Mouse (Mus musculus): Measurements from ENCODE around the gene Dab1.

Dab1 gene

DNA sequence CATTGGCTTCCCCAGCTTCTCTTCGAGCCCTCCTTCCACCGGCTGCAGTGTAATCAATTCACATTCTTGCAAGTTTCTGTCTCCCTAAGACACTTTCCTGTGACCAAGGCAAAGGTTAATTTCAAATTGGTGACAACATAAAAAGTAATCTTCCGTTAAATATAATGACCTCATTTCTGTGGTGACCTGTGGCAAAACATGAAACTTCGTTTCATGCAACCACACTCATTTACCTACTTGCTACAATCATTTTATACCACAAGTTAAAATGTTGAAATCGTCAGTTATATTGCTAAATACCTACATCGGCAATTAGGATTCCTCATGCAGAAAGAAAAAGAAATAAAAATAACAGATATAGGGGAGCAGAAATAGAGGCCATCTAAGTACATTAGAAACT, 1048.9 kb downstream of the Dab1 start:
- DNase-seq (ENCODE audit: low spot score in 2 of 2), result no peak

DNA sequence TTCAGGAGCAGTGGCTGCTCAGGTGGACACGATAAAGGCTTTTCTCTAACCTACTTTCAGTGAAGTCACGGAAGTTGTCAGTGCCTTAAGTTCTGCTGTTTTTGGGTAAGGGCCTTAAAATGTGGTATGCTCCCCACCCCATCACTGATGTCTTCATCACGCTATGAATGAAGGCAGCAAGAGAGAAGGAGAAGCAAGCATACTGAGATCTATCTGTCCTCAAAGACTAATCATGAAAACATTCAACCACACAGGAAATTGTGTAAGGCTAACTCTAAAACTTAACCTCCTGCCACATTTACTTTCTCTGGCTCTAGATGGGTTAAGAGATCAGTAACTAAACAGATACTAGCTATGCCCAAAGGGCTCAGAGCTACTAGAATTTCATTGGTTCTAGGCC, 1050.2 kb downstream of the Dab1 start:
- DNase-seq (ENCODE audit: low spot score in 2 of 2), result no peak

DNA sequence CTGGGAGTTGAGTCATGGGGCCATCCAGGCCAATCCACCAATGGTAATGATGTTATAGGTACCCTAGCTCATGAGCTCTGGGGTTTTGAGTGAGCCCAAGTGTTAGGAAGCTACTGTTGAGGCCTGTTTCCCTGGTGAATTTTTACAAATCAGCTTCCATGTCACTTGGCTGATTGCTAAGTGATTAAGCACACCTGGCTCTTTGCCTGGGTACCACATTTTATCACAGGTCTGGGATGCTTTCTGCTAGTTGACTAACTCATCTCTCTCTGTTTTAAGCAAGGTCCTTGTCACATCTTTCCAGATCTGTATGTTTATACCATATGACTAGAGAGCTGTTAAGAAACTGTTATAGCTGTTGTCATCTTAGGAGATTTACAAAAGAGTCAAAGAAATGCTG, 1051.6 kb downstream of the Dab1 start:
- DNase-seq (ENCODE audit: low spot score in 2 of 2), result no peak

DNA sequence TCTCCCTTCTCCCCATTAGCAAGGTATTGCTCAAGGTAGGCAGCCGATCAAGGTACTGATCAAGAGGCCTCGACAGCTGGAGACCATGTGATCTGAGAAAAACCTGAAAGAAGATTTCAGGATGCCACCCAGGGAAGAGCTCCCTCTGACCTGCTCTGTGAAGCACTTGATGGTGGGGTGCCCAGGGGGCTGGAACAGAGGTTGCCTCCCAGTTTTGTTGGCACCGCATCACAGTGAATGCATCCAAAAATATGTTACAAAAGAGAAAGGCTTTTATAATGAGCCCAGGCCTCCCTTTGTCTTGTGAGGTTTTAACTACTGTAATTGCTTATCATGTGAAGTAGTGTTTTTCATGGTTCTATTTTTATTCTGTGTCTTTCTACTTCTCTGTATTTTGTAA, 1054.2 kb downstream of the Dab1 start:
- DNase-seq (ENCODE audit: low spot score in 2 of 2), result no peak

DNA sequence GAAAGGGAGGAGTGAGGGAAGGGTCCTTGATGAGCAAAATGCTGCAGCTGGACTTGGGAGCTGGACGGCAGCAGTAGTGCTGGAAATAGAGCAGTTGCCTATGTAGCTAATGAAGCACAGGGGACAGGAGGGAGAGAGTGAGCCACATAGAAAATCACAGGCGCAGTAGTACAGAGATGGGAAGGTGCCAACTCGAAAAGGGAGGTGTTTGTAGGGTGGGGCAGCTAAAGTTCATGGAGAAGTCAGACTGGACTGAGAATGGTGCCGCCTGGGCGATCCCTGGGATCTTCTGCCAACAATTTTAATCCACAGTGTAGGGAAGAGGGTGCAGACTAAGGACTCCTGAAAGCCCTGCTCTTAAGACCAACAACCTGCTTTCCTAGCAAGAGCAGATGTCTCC, 1055.5 kb downstream of the Dab1 start:
- no peak for DNase-seq (ENCODE audit: low spot score in 2 of 2)

DNA sequence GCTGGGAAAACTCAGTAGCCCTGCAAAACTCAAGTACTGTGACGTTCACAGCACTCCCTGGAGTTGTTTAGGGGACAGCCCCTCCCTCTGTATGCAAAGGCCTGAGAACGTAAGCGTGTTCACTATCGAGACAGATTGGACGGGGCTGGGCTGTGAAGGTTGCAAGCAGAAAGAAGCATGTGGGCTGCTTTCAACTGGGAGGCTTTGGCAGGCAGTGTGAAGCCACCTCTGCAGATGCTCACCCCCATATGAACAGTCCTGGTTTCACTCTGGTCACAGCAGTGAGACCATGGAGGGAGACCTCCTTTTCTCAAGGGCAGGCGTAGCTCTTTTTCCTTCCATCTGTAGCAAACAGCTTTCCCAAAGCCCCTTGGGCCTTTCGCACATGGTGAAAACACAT, 1059.1 kb downstream of the Dab1 start:
- DNase-seq (ENCODE audit: low spot score in 2 of 2), result no peak

DNA sequence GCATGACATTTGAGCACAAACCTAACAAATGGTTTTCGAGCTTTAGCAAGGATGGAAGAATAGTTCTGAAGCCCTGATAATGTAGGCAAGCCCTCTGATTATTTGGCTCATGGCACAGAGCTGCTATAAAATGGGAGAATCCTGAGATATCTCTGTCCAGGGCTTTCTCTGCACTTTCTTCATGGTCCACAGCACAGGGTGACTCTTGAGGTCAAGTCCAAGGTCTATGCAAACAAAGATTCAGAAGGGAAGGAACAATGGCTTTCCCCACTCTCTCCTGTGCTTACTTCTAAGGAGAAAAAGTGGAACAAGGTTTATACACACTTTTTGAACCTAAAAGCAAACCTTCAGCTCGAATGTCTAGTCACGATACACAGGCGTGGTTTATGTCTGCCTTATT, 1061.3 kb downstream of the Dab1 start:
- DNase-seq (ENCODE audit: low spot score in 2 of 2), result no peak

DNA sequence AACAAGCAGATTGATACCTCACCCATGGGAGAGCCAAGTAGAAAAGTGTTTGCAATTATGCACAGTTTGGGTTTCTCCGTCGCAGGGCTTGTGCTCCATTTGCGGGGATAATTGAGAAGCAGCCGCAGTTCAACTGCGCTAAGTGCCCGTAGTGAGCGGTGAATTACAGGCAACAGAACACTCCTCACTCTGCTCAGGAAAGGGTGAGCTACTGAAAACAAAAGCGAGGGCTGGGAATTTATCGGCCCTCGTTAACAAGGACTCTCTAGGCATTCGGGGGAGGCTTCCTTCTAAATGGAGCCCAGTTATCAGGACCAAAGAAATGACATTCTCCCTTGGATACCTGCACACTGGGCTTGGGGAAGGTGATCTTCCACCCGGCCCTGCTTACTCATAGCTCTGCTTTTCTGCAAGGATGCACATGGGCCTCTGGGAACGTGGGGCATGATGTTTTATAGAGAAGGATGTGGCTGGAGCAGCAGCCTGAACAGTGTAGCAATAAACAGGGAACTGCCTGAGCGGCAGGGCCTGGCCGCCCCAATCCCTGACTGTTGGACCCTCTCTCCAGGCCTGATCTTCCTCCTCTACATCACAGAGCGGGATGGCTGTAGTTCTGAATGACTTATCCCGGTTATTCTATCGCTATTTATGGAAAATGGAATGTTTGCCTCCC, 1067.1 kb downstream of the Dab1 start:
- no peak for DNase-seq (ENCODE audit: low spot score in 2 of 2)

DNA sequence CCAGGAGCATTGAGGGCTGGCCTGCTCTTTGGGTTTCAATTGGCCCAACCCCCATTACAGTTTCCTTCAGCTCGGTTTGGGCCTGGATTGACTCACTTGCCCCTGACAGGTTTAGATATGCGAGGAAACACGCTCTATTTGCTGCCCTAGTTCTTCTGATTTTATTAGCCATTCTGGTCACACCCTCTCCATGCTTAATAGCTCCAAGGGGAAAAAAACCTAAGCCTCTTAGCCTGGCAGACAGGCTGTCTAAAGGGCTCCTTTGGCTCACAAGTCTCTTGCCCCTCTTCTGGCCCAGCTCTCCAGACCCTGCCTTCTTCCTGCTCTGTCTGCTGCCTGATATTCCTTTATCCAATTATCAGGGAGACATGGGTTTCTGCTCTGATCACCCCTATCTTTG, 1069.9 kb downstream of the Dab1 start:
- no peak for DNase-seq (ENCODE audit: low spot score in 2 of 2)

DNA sequence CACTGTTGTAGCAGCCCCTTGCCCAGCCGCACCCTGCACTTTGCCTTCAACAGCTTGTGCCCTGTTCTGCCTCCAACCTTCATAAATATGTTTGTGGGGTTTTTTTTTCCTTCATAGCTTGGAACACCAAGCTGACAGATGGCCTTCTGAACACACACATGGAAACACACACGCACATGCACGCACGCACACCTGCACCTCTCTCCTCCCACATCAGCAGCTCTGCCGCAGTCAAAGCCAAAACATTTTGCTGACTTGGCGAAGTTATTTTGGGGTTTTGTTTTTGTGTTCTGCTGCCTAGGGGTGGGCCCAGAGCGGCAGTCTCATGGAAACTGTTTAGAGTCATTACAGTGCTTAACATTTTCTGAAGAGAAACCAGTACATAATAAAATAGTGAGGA, 1071.9 kb downstream of the Dab1 start:
- DNase-seq (ENCODE audit: low spot score in 2 of 2), result no peak

DNA sequence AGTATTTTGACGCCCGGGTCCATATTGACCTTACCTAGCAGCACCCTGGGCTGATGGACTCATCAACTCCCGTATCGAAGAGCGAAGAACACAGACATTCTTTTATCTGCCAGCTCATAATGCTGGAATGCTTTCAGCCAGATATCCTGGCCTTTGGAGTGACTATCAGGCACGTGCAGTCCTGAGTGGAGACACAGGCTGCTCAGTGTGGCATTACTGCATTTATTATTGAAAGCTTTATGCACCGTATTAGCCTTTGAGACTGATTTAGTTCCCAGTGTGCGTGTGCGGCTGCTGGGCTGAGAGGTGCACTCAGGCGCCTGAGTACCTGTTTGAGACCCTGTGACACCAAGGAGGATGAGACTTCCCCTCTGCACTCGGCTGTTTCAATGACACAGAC, 1075.0 kb downstream of the Dab1 start:
- DNase-seq (ENCODE audit: low spot score in 2 of 2), result no peak

DNA sequence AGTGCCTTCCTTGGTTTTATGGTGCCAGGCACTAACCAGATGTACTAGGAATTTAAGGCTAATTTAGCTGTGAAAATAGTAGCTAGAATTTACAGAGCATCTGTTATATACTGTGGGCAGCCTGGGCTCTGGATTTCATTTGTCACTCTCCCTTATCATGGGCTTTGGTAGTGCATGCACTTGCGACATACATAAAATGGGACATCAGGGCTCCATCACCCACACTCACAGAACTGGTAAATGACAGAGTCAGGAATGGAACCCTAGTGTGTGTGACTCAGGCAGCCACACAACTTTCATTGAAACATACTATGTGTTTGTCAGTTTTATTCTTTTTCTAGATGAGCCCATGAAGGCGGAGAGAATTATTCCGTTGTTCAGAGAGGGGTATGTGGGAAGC, 1077.4 kb downstream of the Dab1 start:
- no peak for DNase-seq (ENCODE audit: low spot score in 2 of 2)

DNA sequence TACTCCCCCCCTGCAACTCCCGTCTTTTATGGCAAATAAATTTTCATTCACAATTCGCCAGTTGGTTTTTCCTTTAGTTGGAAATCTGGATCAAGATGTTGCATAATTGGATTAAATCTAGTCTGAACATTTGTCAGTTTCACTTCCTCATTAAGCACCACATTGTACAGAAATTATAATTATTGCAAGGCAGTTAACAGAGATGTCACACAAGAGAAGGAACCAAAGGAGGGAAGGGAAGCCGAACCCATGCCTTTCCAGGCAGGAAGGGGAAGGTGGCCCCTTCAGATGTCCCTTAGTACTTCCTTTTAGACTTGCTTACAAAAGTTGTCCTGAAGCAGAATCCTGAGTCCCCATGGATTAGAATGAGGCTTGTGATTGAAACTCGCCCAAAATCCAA, 1078.5 kb downstream of the Dab1 start:
- DNase-seq (ENCODE audit: low spot score in 2 of 2), result no peak

DNA sequence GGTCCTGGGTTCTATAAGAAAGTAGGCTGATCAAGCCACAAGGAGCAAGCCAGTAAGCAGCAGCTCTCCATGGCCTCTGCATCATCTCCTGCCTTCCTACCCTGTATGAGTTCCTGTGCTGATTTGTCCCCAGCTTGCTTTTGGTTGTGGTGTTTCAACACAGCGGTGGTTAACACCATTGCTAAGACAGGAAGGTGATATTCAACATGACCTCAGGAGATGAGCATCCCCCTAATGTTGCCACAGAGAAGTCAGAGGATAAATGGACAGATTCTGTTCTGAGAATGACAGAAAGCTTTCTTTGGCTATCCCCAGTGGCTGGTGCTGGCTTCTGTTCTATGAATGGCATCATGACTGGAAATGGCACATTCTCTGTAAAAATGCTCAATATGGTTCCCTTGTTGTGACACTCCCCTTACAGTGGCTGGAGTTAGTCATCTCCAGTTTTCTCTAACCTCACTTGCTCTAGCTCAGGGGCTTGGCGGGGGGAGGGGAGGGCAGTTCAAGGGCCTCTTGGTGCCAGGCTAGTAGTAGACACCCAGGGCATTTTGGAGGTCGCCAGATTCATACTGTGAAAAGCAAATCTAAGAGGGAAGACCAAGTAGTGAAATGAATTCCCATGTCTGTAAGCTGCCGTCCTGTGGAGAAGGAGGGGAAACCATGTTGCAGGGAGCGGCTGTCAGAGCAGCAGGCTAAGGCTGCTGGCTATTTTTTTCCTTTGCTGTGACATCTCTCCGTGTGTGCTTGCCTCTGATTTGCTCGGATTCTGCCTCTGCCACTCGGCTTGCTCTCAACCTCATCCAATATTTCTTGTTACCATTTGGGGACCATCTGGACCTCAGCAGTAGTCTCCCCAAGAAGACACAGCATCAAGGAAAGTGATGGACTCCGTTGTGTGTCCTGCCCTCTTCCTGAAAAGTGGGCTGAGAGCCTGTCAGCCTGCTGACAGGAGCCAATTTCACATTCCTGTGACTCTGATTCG, 1086.8 kb downstream of the Dab1 start:
- no peak for DNase-seq (ENCODE audit: low spot score in 2 of 2)

DNA sequence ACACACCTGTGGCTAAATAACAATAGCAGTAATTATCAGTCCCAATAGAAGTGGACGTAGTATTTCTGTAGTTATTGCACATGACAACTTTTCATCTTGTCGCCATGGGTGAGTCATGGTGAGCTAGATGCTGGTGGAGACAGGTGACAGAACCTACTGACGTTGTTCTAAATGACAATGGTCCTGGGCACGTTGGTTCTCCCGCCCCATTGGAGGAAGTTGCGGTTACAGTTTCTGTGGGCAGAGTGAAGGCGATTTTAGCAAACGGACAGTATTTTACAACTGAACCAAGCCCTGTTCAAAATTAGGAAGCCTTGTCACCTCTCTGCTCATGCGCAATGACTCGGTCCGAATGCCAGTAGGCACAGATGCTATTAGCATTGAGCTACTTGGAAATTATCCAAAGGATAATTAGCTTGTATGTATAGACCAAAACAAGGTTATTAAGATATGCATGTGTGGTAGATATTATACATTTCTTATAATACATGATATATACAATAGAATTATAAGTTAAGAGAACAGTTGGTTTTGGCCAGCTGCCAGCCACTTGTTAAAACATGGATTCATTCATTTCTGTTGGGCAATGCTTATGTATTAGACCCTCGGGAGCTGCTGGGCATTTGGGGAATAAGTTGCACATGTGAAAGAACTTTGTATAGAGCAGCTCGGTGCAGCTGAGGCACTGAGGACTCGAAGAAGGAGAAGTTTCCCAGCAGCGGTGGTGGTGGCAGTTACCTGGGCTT, 1093.4 kb downstream of the Dab1 start:
- no peak for DNase-seq (ENCODE audit: low spot score in 2 of 2)

DNA sequence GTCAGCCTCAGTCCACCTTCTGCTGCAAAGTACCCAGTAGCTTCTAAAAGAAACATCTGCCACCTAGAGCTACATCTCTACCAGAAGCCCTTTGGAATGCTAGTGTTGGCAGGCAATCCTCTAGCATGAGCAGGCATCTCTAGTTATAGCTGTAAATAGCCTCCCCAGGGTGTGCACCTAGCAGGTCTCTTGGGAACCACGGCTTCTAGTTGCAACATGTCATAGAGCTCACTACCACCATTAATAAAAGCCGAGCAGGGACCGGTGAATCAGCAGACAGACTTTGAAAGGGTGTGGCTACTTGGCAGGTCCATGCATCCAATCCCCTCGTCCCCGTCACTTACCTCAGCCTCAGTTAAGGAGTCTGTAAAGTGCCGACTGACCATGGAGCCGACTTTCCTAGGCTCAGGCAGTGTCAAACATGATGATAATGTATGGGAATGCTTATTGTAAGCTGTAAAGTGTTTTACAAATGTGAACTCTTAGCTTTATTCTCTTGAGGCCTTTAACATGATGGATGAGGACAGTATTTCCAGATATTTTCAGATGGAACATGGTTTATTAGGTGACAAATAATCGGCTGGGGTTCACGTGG, 1095.9 kb downstream of the Dab1 start:
- DNase-seq (ENCODE audit: low spot score in 2 of 2), result no peak

DNA sequence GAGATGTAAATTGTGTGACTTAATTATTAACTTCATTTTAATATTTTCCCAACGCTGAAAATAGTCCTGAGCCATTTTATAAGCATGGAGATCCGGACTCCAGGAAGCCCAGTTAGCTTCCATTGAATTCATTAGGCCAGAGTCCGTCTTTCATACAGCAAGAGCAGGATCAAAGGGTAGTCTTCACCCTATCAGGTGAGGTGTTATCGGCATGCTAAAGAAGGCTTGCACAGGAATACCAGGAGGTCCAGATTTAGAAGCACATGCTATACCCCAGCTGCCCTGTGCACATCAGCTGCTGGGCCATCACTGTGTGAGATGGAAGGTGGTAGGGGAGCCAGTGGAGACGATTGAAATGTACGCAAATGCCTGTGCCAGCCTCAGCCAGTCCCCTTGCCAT, 1096.7 kb downstream of the Dab1 start:
- no peak for DNase-seq (ENCODE audit: low spot score in 2 of 2)

DNA sequence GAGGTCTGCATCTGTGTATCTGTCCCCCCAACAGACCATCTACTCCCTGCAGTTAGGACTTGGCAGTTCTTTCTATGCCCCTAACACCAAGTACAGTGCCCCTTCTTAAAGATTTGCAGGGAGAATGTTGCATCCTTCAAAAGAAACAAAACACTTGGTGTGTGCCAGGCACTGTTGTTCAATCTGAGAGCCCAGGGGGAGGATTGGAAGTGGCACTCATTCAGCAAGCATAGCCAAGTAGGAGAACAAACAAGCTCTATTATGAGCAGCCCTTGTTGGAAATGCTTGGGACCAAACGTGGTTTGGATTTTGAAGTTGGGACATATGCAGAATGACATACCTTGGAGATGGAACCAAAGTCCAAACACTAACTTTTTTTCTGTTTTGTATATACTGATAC, 1097.3 kb downstream of the Dab1 start:
- no peak for DNase-seq (ENCODE audit: low spot score in 2 of 2)

DNA sequence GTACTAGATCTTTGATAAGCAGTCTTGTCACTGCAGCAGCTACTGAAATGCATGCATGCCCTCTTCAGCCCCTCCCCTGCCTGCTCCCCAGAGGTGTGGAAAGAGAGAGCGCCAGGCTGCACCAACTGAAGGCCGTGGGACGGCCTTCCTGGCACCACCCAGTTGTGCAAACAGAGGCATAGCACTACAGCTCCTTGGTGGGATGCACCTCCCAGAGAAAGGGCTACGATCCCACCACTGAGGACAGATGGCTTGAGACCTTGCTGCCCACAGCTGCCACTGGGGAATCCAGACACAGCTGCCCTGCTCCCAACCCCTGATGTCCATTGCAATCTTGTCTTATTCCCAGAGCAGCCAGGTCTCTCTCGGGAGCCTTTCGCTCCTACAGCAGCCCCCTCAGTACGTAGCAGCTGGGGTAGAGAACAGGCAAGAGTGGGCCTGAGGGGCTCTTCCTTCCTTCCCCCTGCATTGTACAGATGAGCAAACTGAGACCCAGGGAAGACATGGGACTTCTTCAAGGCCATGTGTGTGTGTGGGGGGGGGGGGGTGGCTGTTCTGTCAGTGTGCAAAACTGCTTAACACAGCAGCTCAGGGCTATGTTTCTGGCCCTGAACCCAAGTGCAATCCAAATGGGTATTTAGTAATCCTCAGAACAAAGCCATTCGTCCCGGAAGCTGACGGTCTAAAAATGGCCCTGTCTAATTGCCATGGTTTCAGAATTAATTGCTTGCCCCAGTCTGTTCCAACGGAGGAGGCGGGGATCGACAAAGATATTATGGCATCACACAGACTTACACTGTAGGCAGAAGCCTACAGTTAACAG, 1100.0 kb downstream of the Dab1 start:
- DNase-seq (ENCODE audit: low spot score in 2 of 2), result no peak

DNA sequence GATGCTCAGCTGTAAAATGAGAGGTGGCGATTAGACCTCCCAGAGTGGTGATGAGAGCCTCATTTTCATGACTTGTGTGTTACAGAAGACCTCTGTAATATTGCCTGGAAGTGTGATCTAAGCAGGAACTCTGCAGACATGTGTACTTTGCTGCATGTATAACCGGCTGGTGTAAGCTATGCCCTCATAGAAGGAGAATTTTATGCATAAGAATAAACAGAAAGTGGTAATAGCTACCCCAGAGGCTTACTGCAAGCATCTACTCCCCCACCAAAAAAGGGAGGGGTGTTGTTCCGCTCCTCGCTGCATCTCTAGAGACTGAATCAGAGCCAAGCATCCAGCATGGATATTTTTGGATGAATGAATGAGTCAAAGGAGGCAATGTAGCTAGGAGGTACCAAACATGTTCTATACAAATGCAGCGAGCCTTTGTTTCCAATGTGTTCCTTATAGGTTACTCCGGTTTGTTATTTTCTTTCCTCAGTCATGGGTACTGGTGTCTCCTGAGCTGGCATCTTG, 1104.4 kb downstream of the Dab1 start:
- DNase-seq (ENCODE audit: low spot score in 2 of 2), result no peak

DNA sequence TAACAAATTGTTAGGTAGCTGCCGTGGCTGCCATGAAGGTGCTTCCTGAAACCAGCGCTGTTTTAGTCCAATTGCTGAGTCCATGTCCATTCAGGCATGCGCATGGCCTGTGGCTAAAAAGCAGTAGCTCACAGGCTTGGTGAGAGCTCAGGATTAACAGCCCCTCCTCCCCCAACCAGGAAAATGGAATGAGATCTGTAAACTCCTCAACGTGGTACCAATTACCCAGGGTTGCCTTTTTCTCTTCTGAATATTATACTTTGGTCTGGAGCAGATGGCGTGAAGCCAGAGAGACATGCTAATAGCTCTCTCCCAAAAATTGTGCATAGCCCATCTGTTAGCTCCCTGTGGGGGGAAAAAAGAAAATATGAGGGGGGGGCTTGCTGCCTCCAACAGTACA, 1105.1 kb downstream of the Dab1 start:
- DNase-seq (ENCODE audit: low spot score in 2 of 2), result no peak
